Mouse (Mus musculus): Measurements from ENCODE around the gene Phc2.

The Phc2 gene

DNA sequence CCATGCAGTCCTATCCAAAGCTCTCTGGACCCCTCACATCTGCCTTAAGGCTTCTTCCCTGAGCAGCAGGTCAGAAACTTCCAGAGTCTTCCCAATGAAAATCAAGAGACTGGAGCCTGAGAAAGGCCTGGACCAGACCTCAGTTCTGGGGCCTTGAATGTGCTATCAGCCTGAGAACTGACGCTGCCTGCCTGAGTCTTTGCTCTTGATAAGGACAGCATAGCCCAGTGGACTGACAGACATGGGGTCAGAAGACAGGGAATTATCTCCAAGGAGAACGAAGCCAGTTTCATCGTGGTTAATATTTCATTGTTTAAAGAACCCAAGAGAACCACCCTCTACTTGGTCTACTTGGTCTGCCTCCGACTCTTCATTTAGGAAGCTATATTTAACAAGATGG is 128.1 kb downstream of the Phc2 start:
- no peak for DNase-seq (ENCODE audit: low read depth)

GRCm38 (mm10) chr4:128784950-128785631 is 130.6 kb downstream of the Phc2 start:
- no peak for DNase-seq (ENCODE audit: low read depth)

- DNase-seq (ENCODE audit: low read depth): no peak
Observed at GRCm38 (mm10) chr4:128785921-128786654, 131.6 kb downstream of the Phc2 start.

DNA sequence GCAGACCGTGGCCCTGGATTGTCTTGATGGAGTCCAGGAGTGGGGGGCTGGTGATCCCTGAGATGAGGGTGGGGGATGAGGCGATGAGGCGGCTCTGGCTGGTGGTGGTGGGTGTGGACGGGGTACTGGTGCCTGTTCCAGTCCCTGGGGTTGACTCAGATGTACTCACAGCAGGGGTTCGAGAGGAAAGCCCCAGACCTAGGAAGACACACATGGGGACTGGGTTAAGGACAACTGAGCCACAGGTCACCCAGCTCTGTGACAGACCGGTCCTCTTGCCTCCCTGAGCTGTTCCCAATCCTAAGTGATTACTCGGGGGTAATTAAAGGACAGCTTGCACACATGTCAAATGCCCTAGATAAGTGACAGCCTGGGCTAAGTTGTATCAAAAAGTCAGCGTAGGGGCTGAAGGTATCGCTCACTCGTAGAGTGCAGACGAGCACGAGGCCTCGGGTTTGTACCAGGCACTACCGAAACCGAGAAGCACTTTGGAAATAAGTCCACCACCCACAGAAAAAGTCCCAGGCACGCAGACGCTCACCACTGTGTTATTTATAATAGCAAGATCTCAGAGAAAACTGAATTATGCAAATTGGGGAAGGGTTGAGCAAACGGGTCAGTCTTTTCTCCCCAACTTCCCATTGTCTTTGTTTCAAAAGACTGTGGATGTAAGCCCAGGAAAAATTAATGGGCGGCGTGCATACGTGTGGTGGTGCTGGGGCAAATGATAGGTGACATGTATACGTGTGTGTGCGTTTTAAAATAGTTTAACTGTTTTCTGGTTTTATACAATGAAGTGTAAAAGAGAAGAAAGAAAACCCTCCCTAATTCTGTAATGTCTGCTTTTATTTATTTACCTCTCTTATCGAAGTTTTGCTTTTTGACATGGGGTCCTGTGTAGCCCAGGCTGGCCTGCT is 132.8 kb downstream of the Phc2 start:
- no peak for DNase-seq (ENCODE audit: low read depth)

DNA sequence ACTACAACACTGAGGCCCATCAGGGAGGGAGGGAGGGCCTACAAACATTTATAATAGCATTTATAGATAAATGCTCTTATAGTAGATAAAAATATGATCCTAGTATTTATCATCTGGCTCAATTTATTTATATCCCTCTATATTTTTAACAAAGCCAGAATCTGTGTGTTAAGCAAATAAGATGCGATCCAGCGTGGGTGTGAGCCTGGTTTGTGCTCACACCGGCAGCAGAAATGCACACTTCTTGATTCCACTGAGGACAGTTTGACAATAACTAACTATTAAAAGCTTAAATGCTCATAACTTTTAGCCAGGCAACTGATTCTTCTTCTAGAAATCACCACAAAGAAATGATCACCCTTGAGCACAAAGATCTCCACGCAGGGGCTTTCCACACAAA is 133.6 kb downstream of the Phc2 start:
- DNase-seq (ENCODE audit: low read depth): no peak

DNA sequence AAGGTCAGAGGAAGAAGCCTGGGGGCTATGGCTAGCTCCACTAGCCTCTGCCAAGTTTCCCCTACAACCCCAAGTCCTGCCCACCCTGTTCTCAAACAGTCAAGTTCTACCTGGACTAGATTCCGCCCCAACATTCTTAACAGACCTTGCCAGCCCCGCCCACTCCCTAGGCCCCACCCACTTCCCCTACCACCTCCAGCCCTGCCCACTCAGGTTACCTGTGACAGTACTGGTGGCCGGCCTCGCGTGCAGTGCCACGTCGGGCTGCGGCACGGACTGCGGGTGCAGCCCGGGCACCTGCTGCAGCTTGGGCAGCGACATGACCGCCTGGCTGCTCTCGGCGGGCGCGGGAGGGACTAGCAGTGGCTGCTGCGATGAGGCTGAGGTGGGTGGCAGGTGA is 135.1 kb downstream of the Phc2 start:
- DNase-seq (ENCODE audit: low read depth): no peak

DNA sequence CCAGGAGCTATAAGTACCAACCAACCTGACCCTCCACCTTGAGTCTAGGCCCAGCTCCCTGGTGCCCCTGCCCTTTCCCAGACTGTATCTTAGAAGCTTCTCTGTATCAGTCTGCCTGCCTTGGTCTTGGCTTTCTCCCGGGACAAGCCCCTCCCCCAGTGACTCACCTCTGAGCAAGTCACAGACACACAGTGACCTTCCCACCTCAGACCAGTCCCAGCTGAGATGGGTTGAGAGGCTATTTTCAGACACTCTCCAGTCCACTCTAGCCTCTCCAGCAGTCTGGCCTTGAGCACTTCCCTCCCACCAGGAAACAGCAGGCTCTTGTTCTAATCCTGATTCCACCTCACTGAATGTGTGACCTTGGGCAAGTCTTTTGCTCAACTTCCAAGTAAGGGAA is 139.2 kb downstream of the Phc2 start:
- DNase-seq (ENCODE audit: low read depth): peak; percentile 75

- no peak for DNase-seq (ENCODE audit: low read depth)
Observed at GRCm38 (mm10) chr4:128794198-128794597, 139.7 kb downstream of the Phc2 start.

DNA sequence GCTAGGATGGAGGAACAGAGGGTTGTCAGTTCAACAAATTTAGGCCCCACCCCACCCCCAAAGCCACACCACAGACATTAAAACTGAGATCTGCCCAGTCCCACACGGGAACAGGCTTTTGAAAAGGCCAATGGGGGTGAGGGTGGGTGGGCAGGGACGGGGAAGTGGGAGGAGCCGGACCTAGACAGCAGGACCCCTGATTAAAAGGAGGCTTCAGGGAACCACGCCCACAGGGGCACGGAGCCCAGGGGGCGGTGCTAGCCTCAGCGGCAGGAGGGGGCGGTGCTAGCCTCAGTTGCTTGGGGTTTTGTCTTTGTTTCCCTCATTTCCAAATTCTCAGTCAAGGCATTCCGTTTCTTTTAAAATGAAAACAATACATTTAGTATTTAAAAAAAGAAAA is 141.1 kb downstream of the Phc2 start:
- no peak for DNase-seq (ENCODE audit: low read depth)

GRCm38 (mm10) chr4:128796788-128797187 is 142.3 kb downstream of the Phc2 start:
- DNase-seq (ENCODE audit: low read depth): no peak

- no peak for DNase-seq (ENCODE audit: low read depth)
Observed at GRCm38 (mm10) chr4:128801675-128802465, 147.4 kb downstream of the Phc2 start.
